Mouse (Mus musculus): ENCODE measurements around the gene Gm11444.

DNA sequence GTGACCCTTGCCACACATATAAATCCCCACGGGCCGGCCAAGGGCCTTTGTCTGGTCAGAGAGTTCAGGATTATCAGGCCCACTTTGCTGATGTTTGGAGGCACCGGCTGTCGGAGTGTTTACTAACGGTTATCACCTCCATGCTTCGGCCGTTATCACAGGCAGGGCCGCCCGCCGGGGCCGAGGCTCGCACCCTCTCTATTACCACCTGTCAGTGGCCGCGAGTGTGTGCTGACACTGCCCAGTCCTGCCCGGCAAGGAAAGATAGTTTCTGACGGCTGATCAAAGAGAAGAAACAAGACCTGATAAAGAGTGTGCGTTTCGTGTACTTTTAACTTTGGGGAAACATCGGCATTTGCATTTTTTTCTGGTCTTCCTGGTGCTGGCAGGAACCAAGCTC, 50.3 kb downstream of the Gm11444 start:
- TF ChIP-seq POLR2A (IDR thresholded peaks at IDR 0.05; ENCODE audit: borderline replicate concordance, insufficient read depth, low read length) (no peak), CTCF (IDR thresholded peaks at IDR 0.05; ENCODE audit: borderline replicate concordance, insufficient read depth, low read depth, low read length) (no peak)
